10 mouse cellular contexts compared by ENCODE assay signal in genomic region chr6:100495131-100495530, GRCm38 (mm10).
DNase-seq lines count a peak whose midpoint lies in the region; ATAC-seq and TF ChIP-seq lines count a peak whose summit lies in the region.
"Had no signal": no experiment of that assay in that cellular context is flagged by ENCODE, and none has a peak within 500 bp of the region (broad histone marks: within the 10 kb centered on the region; RNA-seq: fewer than 3 reads in every experiment).

No protein-coding gene starts in this region.

- no peak overlapping the region for H3K27ac ChIP-seq in gastrocnemius, adult 2 months
- no peak overlapping the region for H3K27ac ChIP-seq in hindbrain, embryonic 16.5 days (ENCODE audit: low read depth, low read length)
- no peak overlapping the region for H3K27ac ChIP-seq in lung, embryonic 14.5 days (ENCODE audit: low read depth)
- H3K27ac ChIP-seq: macrophage had no signal

- H3K9me3 ChIP-seq in hindbrain, embryonic 16.5 days (ENCODE audit: control insufficient read depth, low read length): no peaks in the 10 kb centered on the region
- H3K9me3 ChIP-seq in lung, embryonic 14.5 days (ENCODE audit: low read depth, low read length): no peaks in the 10 kb centered on the region

- intact Hi-C loops in gastrocnemius, adult 2 months (cut with DNase I): no loop called here

- peak overlapping the region; percentile 16; the same call in 1 of the 2 replicates for H3K4me2 ChIP-seq in hindbrain, embryonic 16.5 days (ENCODE audit: low read length)
- H3K4me2 ChIP-seq in lung, embryonic 14.5 days: no peak overlapping the region

- peak; percentile 48; the same call in 1 of the 2 replicates for ATAC-seq in hindbrain, embryonic 16.5 days
- ATAC-seq in lung, embryonic 14.5 days (ENCODE audit: insufficient read depth): peak; percentile 70

- no peak overlapping the region for H3K4me3 ChIP-seq in gastrocnemius, adult 2 months
- H3K4me3 ChIP-seq in hindbrain, embryonic 16.5 days (ENCODE audit: low read length): no peak overlapping the region
- no peak overlapping the region for H3K4me3 ChIP-seq in lung, embryonic 14.5 days (ENCODE audit: low read depth, low read length)

- H3K36me3 ChIP-seq in hindbrain, embryonic 16.5 days (ENCODE audit: control insufficient read depth, insufficient read depth, low read length): no peaks in the 10 kb centered on the region
- H3K36me3 ChIP-seq in lung, embryonic 14.5 days (ENCODE audit: insufficient read depth): no peaks in the 10 kb centered on the region

- no peak for TF ChIP-seq CTCF in gastrocnemius, adult 2 months (IDR thresholded peaks at IDR 0.05)
- TF ChIP-seq CTCF in lung, embryonic 14.5 days (IDR thresholded peaks at IDR 0.05; ENCODE audit: low read depth): no peak

- no peak overlapping the region for H3K9ac ChIP-seq in hindbrain, embryonic 16.5 days (ENCODE audit: low read depth, low read length)
- no peak overlapping the region for H3K9ac ChIP-seq in lung, embryonic 14.5 days

- WGBS in hindbrain, embryonic 16.5 days: 43% methylated on average over 12 of the region's 12 CpGs
- 44% methylated on average over 12 of the region's 12 CpGs for WGBS in lung, embryonic 14.5 days

- peak; percentile 23 for DNase-seq in gastrocnemius, postnatal 10 days
- DNase-seq in gastrocnemius, adult 2 months: no peak
- DNase-seq in WW6 (ENCODE audit: low read depth, low spot score): peak; percentile 50
- peak; percentile 74 for DNase-seq in lung, embryonic 14.5 days
- no peak for DNase-seq in cerebellum, adult 18-20 months
- no peak for DNase-seq in adrenal gland, postnatal 25 days
- no peak for DNase-seq in adrenal gland, postnatal 10 days

- H3K4me1 ChIP-seq in hindbrain, embryonic 16.5 days (ENCODE audit: control insufficient read depth, insufficient read depth, low read depth, low read length): peaks cover 2% of the 10 kb centered on the region; the same call in 1 of the 2 replicates
- no peaks in the 10 kb centered on the region for H3K4me1 ChIP-seq in lung, embryonic 14.5 days (ENCODE audit: insufficient read depth)

- H3K27me3 ChIP-seq in hindbrain, embryonic 16.5 days (replicated peaks; ENCODE audit: control insufficient read depth, insufficient read depth, low read length): peaks cover 5% of the 10 kb centered on the region; the same call in 1 of the 2 replicates
- H3K27me3 ChIP-seq in lung, embryonic 14.5 days (ENCODE audit: insufficient read depth, low read length): no peaks in the 10 kb centered on the region
- H3K27me3 ChIP-seq: CH12.LX had no signal

Comparison
In these comparisons a context has a peak if more than half of its experiments do, and no peak if none do; other contexts are left out.
1. DNase-seq: peak in gastrocnemius, postnatal 10 days (single experiment), WW6 (single experiment) and lung, embryonic 14.5 days (single experiment); none in gastrocnemius, adult 2 months (single experiment), cerebellum, adult 18-20 months (0 of 2), adrenal gland, postnatal 25 days (single experiment) and adrenal gland, postnatal 10 days (single experiment).